Mouse (Mus musculus): ENCODE results near the gene Pus7. TPM values are rescaled to one million over a fixed set of nuclear protein-coding genes. Genes with fewer than 3 reads are reported as not detected.

The Pus7 gene
- total and polyA plus RNA-seq, 3 experiments = 95.8 to 142 TPM; not detected in 1

GRCm38 (mm10) chr5:23781172-23781571 lies 2.3 kb downstream of the Pus7 start:
- peaks cover 54% of the 10 kb centered on the region for H3K79me2 ChIP-seq (ENCODE audit: control insufficient read depth, insufficient read depth, low read length, poor library complexity)
- H3K27ac ChIP-seq (ENCODE audit: control insufficient read depth, low read depth, low read length) = no peak overlapping the region
- H3K36me3 ChIP-seq (ENCODE audit: control insufficient read depth in 1 of 2, insufficient read depth in 2 of 2, low read length in 2 of 2) = peaks cover 12 to 17% of the 10 kb centered on the region in 2 experiments
- TF ChIP-seq EP300 (IDR thresholded peaks at IDR 0.05; ENCODE audit: low read depth in 1 of 2, low read length in 2 of 2) (no peak), RCOR1 (IDR thresholded peaks at IDR 0.05; ENCODE audit: low read depth, low read length) (no peak), TBP (IDR thresholded peaks at IDR 0.05; ENCODE audit: low read depth, low read length) (peak; percentile 54; the same call in 1 of the 2 replicates)
- peaks cover 7 to 13% of the 10 kb centered on the region in 2 experiments; a peak in 3 of 4 replicates for H3K4me1 ChIP-seq (ENCODE audit: control insufficient read depth in 1 of 2, insufficient read depth in 2 of 2, low read length in 2 of 2)
- 0 out of 2 replicates have a peak overlapping the region, but pooled peaks have one; percentile 1 for H3K9ac ChIP-seq (ENCODE audit: control insufficient read depth, low read depth, low read length, poor library complexity, severe bottlenecking)
- H3K9me3 ChIP-seq (replicated peaks; ENCODE audit: insufficient read depth, low read length) = no peaks in the 10 kb centered on the region
- H3K4me3 ChIP-seq (ENCODE audit: control insufficient read depth in 1 of 2, insufficient read depth in 1 of 2, low read depth in 2 of 2, low read length in 2 of 2) = no peak overlapping the region
- no peaks in the 10 kb centered on the region for H3K27me3 ChIP-seq (ENCODE audit: control insufficient read depth in 1 of 2, insufficient read depth in 2 of 2, low read length in 2 of 2)
- DNase-seq (ENCODE audit: low read depth, low spot score) = no peak

- DNase-seq (ENCODE audit: low read depth, low spot score) = peak; percentile 68
- peaks cover 7 to 13% of the 10 kb centered on the region in 2 experiments; a peak in 3 of 4 replicates for H3K4me1 ChIP-seq (ENCODE audit: control insufficient read depth in 1 of 2, insufficient read depth in 2 of 2, low read length in 2 of 2)
- H3K4me3 ChIP-seq (ENCODE audit: control insufficient read depth in 1 of 2, insufficient read depth in 1 of 2, low read depth in 2 of 2, low read length in 2 of 2) = no peak overlapping the region
- H3K27ac ChIP-seq (ENCODE audit: control insufficient read depth, low read depth, low read length) = no peak overlapping the region
- H3K9me3 ChIP-seq (replicated peaks; ENCODE audit: insufficient read depth, low read length) = no peaks in the 10 kb centered on the region
- no peaks in the 10 kb centered on the region for H3K27me3 ChIP-seq (ENCODE audit: control insufficient read depth in 1 of 2, insufficient read depth in 2 of 2, low read length in 2 of 2)
- peaks cover 54% of the 10 kb centered on the region for H3K79me2 ChIP-seq (ENCODE audit: control insufficient read depth, insufficient read depth, low read length, poor library complexity)
- peaks cover 19% of the 10 kb centered on the region in 2 experiments for H3K36me3 ChIP-seq (ENCODE audit: control insufficient read depth in 1 of 2, insufficient read depth in 2 of 2, low read length in 2 of 2)
- TF ChIP-seq CTCF (IDR thresholded peaks at IDR 0.05 in 2 of 3, conservative IDR thresholded peaks at IDR 0.05 in 1 of 3; ENCODE audit: control insufficient read depth in 1 of 3, insufficient read depth in 1 of 3, low read depth in 2 of 3, low read length in 3 of 3, poor library complexity in 1 of 3, severe bottlenecking in 1 of 3) (peak; percentile 51 to 62 (median 53)), RAD21 (IDR thresholded peaks at IDR 0.05; ENCODE audit: low read depth, low read length) (peak; percentile 12), MEF2A (IDR thresholded peaks at IDR 0.05; ENCODE audit: extremely low read depth, insufficient replicate concordance, low read depth, low read length, poor library complexity, severe bottlenecking) (no peak), MYC (IDR thresholded peaks at IDR 0.05; ENCODE audit: low read depth, low read length) (0 out of 2 replicates have a peak, but pooled peaks have one; percentile 59), MAX (IDR thresholded peaks at IDR 0.05; ENCODE audit: low read length) (no peak), EP300 (IDR thresholded peaks at IDR 0.05; ENCODE audit: low read depth in 1 of 2, low read length in 2 of 2) (no peak), USF2 (IDR thresholded peaks at IDR 0.05; ENCODE audit: borderline replicate concordance in 1 of 2, insufficient read depth in 1 of 2, low read depth in 1 of 2, low read length in 2 of 2) (no peak), RCOR1 (IDR thresholded peaks at IDR 0.05; ENCODE audit: low read depth, low read length) (no peak), SIN3A (IDR thresholded peaks at IDR 0.05; ENCODE audit: low read length) (peak; percentile 54; the same call in 1 of the 2 replicates), BHLHE40 (IDR thresholded peaks at IDR 0.05; ENCODE audit: borderline replicate concordance, low read depth, low read length) (no peak), MAZ (IDR thresholded peaks at IDR 0.05; ENCODE audit: low read depth, low read length) (no peak), SMC3 (IDR thresholded peaks at IDR 0.05; ENCODE audit: low read depth, low read length) (0 out of 2 replicates have a peak, but pooled peaks have one; percentile 1), POLR2A (IDR thresholded peaks at IDR 0.05; ENCODE audit: control insufficient read depth in 1 of 2, insufficient read depth in 1 of 2, low read depth in 1 of 2, low read length in 2 of 2, poor library complexity in 1 of 2) (no peak), UBTF (IDR thresholded peaks at IDR 0.05; ENCODE audit: borderline replicate concordance, insufficient read depth, low read depth, low read length) (no peak), CHD1 (IDR thresholded peaks at IDR 0.05; ENCODE audit: low read depth, low read length) (no peak), MXI1 (IDR thresholded peaks at IDR 0.05; ENCODE audit: low read depth, low read length) (peak; percentile 63), TCF12 (IDR thresholded peaks at IDR 0.05; ENCODE audit: low read depth, low read length) (no peak), ZC3H11A (IDR thresholded peaks at IDR 0.05; ENCODE audit: low read depth, low read length) (0 out of 2 replicates have a peak, but pooled peaks have one; percentile 13), POLR2AphosphoS2 (IDR thresholded peaks at IDR 0.05; ENCODE audit: low read length) (no peak), GABPA (IDR thresholded peaks at IDR 0.05; ENCODE audit: low read depth, low read length) (no peak)
- H3K9ac ChIP-seq (ENCODE audit: control insufficient read depth, low read depth, low read length, poor library complexity, severe bottlenecking) = no peak overlapping the region
Observed at GRCm38 (mm10) chr5:23780516-23780915, 3.0 kb downstream of the Pus7 start.

Measured in MEL (cell line).